Mouse (Mus musculus) liver, embryonic 16.5 days (tissue): Measurements from ENCODE around the gene Pla2g6. TPM values are rescaled to one million over a fixed set of nuclear protein-coding genes. Genes with fewer than 3 reads are reported as not detected.

Source experiments
- ATAC-seq: fragments of 200-750 bp; cut with Nextera tagmentation; 2 replicates; pipeline ENCODE4 v1.8.0; 2017; ENCODE audit warnings: low read depth, mild to moderate bottlenecking, moderate number of reproducible peaks, moderate library complexity
- H3K27ac ChIP-seq: fragments of 300-500 bp; sonication (generic); 2 replicates; pipeline ENCODE4 v1.5.1; 2014; ENCODE audit warnings: mild to moderate bottlenecking, low read length
- H3K27me3 ChIP-seq: fragments of 300-500 bp; sonication (generic); 2 replicates; pipeline ENCODE4 v1.6.1; 2014; ENCODE audit warnings: low read depth, low read length, mixed read lengths; ENCODE audit not compliant: control insufficient read depth, insufficient read depth
- H3K36me3 ChIP-seq: fragments of 300-500 bp; sonication (generic); 2 replicates; pipeline ENCODE4 v1.6.1; 2014; ENCODE audit warnings: mild to moderate bottlenecking; ENCODE audit not compliant: control insufficient read depth, insufficient read depth
- H3K4me1 ChIP-seq: fragments of 300-500 bp; sonication (generic); 2 replicates; pipeline ENCODE4 v1.6.1; 2014; ENCODE audit warnings: low read depth, low read length, mixed read lengths; ENCODE audit not compliant: control insufficient read depth
- H3K4me2 ChIP-seq: fragments of 300-500 bp; sonication (generic); 2 replicates; pipeline ENCODE4 v1.6.1; 2014; ENCODE audit warnings: low read depth, low read length, mixed read lengths
- H3K4me3 ChIP-seq: fragments of 300-500 bp; sonication (generic); 2 replicates; pipeline ENCODE4 v1.5.1; 2014; ENCODE audit warnings: low read depth, mild to moderate bottlenecking, low read length
- H3K9ac ChIP-seq: fragments of 300-500 bp; sonication (generic); 2 replicates; pipeline ENCODE4 v1.6.1; 2014; ENCODE audit warnings: low read depth, low read length
- H3K9me3 ChIP-seq: fragments of 300-500 bp; sonication (generic); replicated peaks from 2 replicates; pipeline ENCODE4 v1.6.1; 2016; ENCODE audit warnings: low read length; ENCODE audit not compliant: control insufficient read depth
- WGBS: fragments of 180-500 bp; shearing (Covaris S2); extraction: QIAGEN DNeasy Blood & Tissue Kit; methylation state at CpG from one replicate; pipeline ENCODE4 v1.1.7; 2014; ENCODE audit not compliant: insufficient replicate concordance; 5-methylcytosine and 5-hydroxymethylcytosine counted together
- polyA plus RNA-seq: library from polyadenylated mRNA; unstranded; fragments of >200 nt; fragmentation: Nextera tagmentation; extraction: Ambion mirVana; gene quantifications from 2 replicates; pipeline ENCODE4 v1.2.1, GENCODE M21; 2015

Gene Pla2g6
- polyA plus RNA-seq, 1 experiment from 2014 or later = 19.5 TPM

DNA sequence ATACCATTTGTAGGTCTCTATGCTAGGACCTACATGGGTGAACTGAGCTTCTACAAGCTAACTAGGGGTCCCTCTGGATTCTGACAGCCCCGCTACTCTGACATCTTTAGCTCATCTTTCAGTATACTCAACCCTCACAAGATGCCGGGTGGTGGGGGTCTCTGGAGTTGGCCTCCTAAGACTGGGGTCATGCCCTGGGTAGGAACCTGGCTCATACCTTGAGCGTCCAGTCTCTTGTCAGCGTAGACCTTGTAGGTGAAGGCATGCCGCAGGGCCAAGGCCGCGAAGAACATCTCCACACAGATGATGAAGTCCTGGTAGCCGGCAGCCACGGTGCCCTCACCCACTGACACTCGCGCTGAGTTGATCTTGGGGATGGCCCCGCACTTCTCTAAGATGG, 36.9 kb upstream of the Pla2g6 start:
- no peak overlapping the region for H3K4me2 ChIP-seq
- no peaks in the 10 kb centered on the region for H3K9me3 ChIP-seq
- ATAC-seq = no peak
- 83% methylated on average over 12 of the region's 12 CpGs for WGBS
- no peaks in the 10 kb centered on the region for H3K36me3 ChIP-seq
- no peaks in the 10 kb centered on the region for H3K27me3 ChIP-seq
- H3K9ac ChIP-seq = no peak overlapping the region
- H3K27ac ChIP-seq = no peak overlapping the region
- peaks cover 13% of the 10 kb centered on the region for H3K4me1 ChIP-seq
- H3K4me3 ChIP-seq = no peak overlapping the region

DNA sequence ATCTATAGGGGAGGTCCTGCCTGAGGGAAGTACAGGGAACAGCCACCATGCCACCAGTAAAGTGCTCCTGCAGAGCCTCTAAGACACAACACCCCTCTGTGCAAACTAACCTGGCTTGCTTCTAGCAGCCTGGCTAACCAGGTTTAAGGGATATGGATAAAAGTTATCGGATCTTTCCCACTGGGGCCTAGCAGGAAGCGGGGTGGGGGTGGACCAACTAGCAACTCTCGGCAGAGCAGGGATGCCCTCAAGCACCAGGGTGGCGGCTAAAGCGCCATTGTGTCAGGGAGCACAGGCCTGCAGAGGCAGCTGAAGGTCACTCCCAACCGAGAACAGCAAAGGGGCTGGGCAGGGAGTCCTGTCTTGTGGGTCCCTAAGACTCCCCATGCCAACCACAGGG, 35.9 kb upstream of the Pla2g6 start:
- 81% methylated on average over 6 of the region's 6 CpGs for WGBS
- ATAC-seq = no peak
- Histone ChIP-seq H3K4me2 (no peak overlapping the region), H3K27ac (no peak overlapping the region), H3K9me3 (no peaks in the 10 kb centered on the region), H3K36me3 (no peaks in the 10 kb centered on the region), H3K27me3 (no peaks in the 10 kb centered on the region), H3K9ac (no peak overlapping the region), H3K4me3 (no peak overlapping the region), H3K4me1 (peaks cover 7% of the 10 kb centered on the region)

DNA sequence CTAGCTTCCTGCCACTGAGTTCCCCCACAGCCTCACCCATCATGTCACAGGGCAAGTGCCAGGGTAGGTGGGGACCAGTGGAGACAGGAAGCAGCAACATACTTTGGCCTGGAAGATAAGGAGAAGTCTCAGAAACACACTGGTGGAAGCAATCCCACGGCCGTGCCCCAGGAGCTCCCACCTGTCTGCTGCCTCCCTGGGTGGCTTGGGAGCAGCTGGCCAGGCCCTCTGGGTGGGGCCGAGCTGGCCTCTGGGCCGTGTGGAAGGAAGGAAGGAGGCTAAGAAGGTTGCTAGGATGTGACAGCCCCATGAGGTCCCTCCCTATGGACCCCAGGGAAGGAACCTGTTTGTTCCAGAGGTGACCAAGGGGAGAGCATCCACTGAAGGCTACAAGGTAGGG, 32.8 kb upstream of the Pla2g6 start:
- Histone ChIP-seq H3K9me3 (no peaks in the 10 kb centered on the region), H3K4me1 (peaks cover 25% of the 10 kb centered on the region), H3K36me3 (no peaks in the 10 kb centered on the region), H3K27me3 (peaks cover 7% of the 10 kb centered on the region; the same call in 1 of the 2 replicates), H3K4me3 (no peak overlapping the region), H3K4me2 (no peak overlapping the region), H3K9ac (no peak overlapping the region), H3K27ac (no peak overlapping the region)
- no peak for ATAC-seq
- 13% methylated on average over 4 of the region's 4 CpGs for WGBS

DNA sequence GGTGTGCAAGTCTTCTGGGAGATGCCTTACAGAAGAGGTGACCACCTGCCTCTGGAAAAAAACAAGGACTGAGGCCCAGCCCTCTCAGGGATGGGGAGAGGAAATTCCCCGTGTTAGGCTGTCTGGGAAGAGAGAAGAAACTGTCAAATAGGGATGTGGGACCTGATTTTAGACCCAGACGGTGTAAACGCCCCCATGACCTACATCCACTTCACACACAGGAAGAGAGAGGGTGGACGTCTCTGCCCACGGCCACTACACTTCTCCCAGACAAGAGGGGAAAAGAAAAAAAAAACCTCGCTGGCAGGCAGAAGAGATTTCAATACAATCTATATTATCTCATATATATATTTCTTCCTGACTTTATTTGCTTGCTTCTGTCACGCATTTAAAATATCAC, 32.2 kb upstream of the Pla2g6 start:
- no peak overlapping the region for H3K27ac ChIP-seq
- no peak overlapping the region for H3K4me2 ChIP-seq
- peaks cover 25% of the 10 kb centered on the region for H3K4me1 ChIP-seq
- H3K27me3 ChIP-seq = peaks cover 7% of the 10 kb centered on the region; the same call in 1 of the 2 replicates
- no peak overlapping the region for H3K9ac ChIP-seq
- no peaks in the 10 kb centered on the region for H3K9me3 ChIP-seq
- no peaks in the 10 kb centered on the region for H3K36me3 ChIP-seq
- ATAC-seq = no peak
- H3K4me3 ChIP-seq = no peak overlapping the region
- WGBS = 28% methylated on average over 7 of the region's 7 CpGs

DNA sequence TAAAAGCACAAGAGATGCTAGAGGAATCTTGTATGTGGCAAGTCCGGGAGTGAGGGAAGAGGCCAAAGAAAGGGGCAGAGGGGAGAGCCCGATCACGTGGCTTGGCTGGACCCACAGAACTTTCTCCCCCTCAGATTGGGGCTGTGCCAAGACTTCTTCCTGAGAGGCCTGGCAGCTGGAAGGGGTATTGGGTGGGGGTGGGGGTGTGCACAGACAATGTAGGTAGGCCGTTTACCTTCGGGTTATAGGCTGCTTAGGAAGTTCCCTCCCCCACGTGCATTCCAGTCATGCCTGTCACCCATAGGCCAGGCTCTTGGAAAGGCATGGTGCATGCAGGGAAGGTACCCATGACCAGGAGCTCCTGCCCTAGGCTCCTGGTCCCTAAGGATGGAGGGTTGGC, 31.8 kb upstream of the Pla2g6 start:
- no peaks in the 10 kb centered on the region for H3K36me3 ChIP-seq
- H3K4me2 ChIP-seq = no peak overlapping the region
- H3K9me3 ChIP-seq = no peaks in the 10 kb centered on the region
- peak overlapping the region; percentile 19; the same call in 1 of the 2 replicates for H3K27ac ChIP-seq
- peak; percentile 27; the same call in 1 of the 2 replicates for ATAC-seq
- peaks cover 25% of the 10 kb centered on the region for H3K4me1 ChIP-seq
- WGBS = 32% methylated on average over 6 of the region's 6 CpGs
- peaks cover 7% of the 10 kb centered on the region; the same call in 1 of the 2 replicates for H3K27me3 ChIP-seq
- H3K4me3 ChIP-seq = no peak overlapping the region
- no peak overlapping the region for H3K9ac ChIP-seq

DNA sequence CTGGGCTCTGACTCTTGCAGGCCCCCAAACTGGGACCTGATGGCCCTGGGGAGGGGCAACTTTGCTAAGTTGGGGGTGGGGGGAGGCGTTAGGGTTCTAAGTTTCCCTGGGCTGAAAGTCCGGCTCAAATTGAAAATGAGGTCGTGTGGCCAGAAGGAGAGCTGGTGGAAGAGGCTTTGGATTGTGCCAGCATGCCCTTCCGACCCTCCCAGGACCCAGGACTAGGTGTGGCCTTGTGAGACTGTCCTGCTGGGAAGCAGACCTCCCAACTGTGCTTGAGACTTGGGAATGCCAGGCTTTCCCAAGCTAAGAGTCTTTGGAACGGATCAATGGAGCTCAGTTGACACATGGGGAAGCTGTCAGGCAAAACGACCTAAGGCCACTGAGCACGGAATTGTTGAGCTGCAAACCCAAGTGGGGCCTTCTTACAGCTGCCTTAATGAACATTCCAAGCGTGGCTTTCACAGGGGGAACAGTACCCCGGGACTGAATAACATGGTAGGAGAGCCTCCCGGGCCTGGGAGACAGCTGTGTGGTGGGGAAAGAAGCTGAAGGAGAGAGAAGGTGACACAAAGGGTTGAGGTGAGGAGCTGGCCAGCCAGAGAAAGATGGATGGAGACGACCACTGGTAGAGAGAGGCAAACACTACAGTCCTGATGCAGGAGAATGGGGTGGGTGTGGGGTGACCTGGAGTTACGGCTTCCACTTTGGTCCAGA, 29.9 kb upstream of the Pla2g6 start:
- Histone ChIP-seq H3K9ac (no peak overlapping the region), H3K4me3 (no peak overlapping the region), H3K4me1 (peaks cover 25% of the 10 kb centered on the region), H3K27ac (no peak overlapping the region), H3K36me3 (no peaks in the 10 kb centered on the region), H3K27me3 (peaks cover 7% of the 10 kb centered on the region; the same call in 1 of the 2 replicates), H3K9me3 (no peaks in the 10 kb centered on the region), H3K4me2 (peak overlapping the region; percentile 66)
- WGBS = 51% methylated on average over 12 of the region's 12 CpGs
- ATAC-seq = no peak; the same call in 1 of the 2 replicates

DNA sequence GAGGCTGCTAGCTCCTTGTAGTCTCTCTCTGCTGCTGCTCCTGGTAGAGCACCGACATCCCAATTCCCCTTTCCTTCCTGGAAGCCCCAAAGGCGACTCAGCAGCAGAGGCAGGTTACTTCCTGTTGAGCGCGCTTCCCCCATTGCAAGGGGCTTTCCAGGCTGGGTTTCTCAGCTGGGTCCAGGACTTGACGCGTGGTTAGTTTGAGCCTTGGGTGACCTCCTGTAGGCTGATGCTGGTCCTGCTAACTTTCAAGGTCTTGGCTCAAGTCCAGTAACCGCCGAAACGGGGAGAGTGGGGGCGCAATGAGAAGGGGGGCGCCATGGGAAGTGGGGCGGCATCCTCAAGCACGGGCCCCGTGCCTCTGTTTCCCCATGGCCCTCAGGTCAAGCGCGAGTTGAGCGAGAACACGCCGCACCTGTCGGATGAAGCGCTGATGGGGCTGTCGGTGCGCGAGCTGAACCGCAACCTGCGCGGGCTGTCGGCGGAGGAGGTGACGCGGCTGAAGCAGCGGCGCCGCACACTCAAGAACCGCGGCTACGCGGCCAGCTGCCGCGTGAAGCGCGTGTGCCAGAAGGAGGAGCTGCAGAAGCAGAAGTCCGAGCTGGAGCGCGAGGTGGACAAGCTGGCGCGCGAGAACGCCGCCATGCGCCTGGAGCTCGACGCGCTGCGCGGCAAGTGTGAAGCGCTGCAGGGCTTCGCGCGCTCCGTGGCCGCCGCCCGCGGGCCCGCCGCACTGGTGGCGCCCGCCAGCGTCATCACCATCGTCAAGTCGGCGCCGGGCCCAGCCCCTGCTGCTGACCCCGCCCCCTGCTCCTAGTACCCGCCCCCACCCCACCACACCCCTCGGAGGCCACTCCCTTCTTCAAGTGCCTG, 29.1 kb upstream of the Pla2g6 start:
- H3K4me3 ChIP-seq = peak overlapping the region; percentile 49
- H3K9ac ChIP-seq = peak overlapping the region; percentile 50
- peaks cover 28% of the 10 kb centered on the region for H3K4me1 ChIP-seq
- H3K27me3 ChIP-seq = peaks cover 7% of the 10 kb centered on the region; the same call in 1 of the 2 replicates
- no peaks in the 10 kb centered on the region for H3K9me3 ChIP-seq
- H3K4me2 ChIP-seq = peak overlapping the region; percentile 66
- ATAC-seq = peak; percentile 83
- no peaks in the 10 kb centered on the region for H3K36me3 ChIP-seq
- H3K27ac ChIP-seq = no peak overlapping the region
- WGBS = under 1% methylated on average over 60 of the region's 77 CpGs

DNA sequence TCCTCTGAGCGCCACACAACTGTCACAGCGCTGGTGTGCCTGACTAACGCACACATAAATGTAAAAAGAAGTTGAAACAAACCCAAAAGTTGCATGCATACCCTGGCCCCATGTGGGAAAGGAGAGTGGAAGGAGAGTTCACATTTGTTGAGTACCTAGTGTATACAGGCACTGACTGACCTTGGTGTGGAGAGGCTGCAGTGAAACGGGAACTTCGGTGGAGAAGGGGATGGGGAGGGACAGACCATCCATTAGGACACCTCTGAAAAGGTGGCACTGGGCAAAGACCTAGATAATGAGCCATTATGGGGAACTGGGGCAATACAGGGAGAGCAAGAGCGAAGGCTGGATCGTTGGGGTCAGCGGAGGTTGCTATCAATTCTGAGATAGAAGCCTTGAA, 28.3 kb upstream of the Pla2g6 start:
- H3K4me3 ChIP-seq = peak overlapping the region; percentile 49
- H3K4me1 ChIP-seq = peaks cover 35% of the 10 kb centered on the region
- 62% methylated on average over 8 of the region's 8 CpGs for WGBS
- H3K27me3 ChIP-seq = peaks cover 7% of the 10 kb centered on the region; the same call in 1 of the 2 replicates
- no peak overlapping the region for H3K27ac ChIP-seq
- no peaks in the 10 kb centered on the region for H3K9me3 ChIP-seq
- no peak for ATAC-seq
- H3K4me2 ChIP-seq = peak overlapping the region; percentile 66
- no peaks in the 10 kb centered on the region for H3K36me3 ChIP-seq
- peak overlapping the region; percentile 50 for H3K9ac ChIP-seq

DNA sequence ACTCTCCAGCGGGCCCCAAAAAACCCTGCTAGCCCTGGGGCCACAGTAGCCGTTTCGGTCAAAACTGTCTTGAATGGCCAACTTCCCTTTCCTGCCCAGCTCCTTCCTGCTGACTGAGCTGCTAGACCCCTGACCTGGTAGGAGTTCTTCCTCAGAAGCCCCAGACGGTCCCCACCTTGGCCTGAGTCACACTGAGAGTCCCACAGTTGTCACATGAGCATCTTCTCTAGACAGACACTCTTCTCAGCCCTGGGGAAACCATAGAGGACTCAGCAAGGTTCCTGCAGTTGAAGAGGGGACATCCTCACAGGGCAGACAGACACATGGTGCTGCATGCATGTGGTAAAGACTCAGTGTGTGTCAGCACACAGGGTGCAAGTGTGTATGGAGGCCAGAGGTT, 26.4 kb upstream of the Pla2g6 start:
- ATAC-seq = no peak
- H3K27me3 ChIP-seq = peaks cover 7% of the 10 kb centered on the region; the same call in 1 of the 2 replicates
- H3K27ac ChIP-seq = no peak overlapping the region
- no peaks in the 10 kb centered on the region for H3K36me3 ChIP-seq
- peaks cover 38% of the 10 kb centered on the region for H3K4me1 ChIP-seq
- no peak overlapping the region for H3K4me2 ChIP-seq
- no peaks in the 10 kb centered on the region for H3K9me3 ChIP-seq
- no peak overlapping the region for H3K4me3 ChIP-seq
- WGBS = 24% methylated on average over 4 of the region's 4 CpGs
- H3K9ac ChIP-seq = no peak overlapping the region
